Mouse (Mus musculus) erythroblast, embryonic 14.5 days (primary cell): ENCODE measurements around the gene Micall1.

ENCODE experiments used
- GATA1 ChIP-seq: IDR thresholded peaks from 2 replicates; pipeline ENCODE4 v1.6.1; 2012; ENCODE audit warnings: low read length, inconsistent platforms, mixed read lengths
- TAL1 ChIP-seq: IDR thresholded peaks from 3 replicates; pipeline ENCODE4 v1.6.1; 2012; ENCODE audit warnings: low read length, inconsistent platforms, mixed read lengths

DNA sequence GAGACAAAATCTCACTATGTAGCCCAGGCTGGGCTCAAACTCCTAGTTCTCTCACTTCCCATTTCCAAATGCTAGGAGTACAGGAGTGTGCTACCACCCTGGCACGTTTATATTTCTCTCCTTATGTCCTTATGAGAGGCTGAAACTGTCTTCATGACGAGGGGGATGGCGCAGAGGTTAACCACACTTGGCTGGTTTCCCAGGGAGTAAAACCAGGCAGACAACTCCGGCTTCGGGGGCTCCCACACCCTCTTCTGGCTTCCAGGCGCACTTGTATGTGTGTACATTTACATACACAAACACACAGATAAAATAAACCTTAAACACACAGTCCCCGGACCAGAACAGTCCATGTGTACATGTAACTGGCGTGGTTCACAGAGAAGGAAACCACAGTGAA lies 35.3 kb downstream of the Micall1 start:
- no peak for TF ChIP-seq TAL1
- no peak for TF ChIP-seq GATA1
